In genomic region chr4:125419491-125420255, GRCm38 (mm10) we compare ENCODE assay signal across 10 mouse cellular contexts.
A peak's percentile ranks its signal among the peaks of the same experiment; 100 is the strongest.
DNase-seq lines count a peak whose midpoint lies in the region; ATAC-seq and TF ChIP-seq lines count a peak whose summit lies in the region.
"Had no signal": no experiment of that assay in that cellular context is flagged by ENCODE, and none has a peak within 500 bp of the region (broad histone marks: within the 10 kb centered on the region; RNA-seq: fewer than 3 reads in every experiment).

No protein-coding gene starts in this region.

- no peaks in the 10 kb centered on the region for H3K27me3 ChIP-seq in kidney, embryonic 16.5 days (ENCODE audit: insufficient read depth, low read length)

- H3K4me1 ChIP-seq in kidney, embryonic 16.5 days (ENCODE audit: insufficient read depth, low read length) = no peaks in the 10 kb centered on the region
- H3K4me1 ChIP-seq: heart, embryonic 12.5 days had no signal

- intact Hi-C loops in left cerebral cortex, adult 2 months (cut with DNase I) = no loop called here

- 43% methylated on average over 12 of the region's 12 CpGs for WGBS in kidney, embryonic 16.5 days

- no peak overlapping the region for H3K4me2 ChIP-seq in kidney, embryonic 16.5 days (replicated peaks; ENCODE audit: low read depth, low read length)
- H3K4me2 ChIP-seq: heart, embryonic 12.5 days; neural tube, embryonic 13.5 days had no signal

- H3K9me3 ChIP-seq in kidney, embryonic 16.5 days (ENCODE audit: low read length) = no peaks in the 10 kb centered on the region
- H3K9me3 ChIP-seq: heart, embryonic 12.5 days; neural tube, embryonic 13.5 days had no signal

- no peak overlapping the region for H3K4me3 ChIP-seq in kidney, embryonic 16.5 days (ENCODE audit: low read length)
- no peak overlapping the region for H3K4me3 ChIP-seq in left cerebral cortex, adult 2 months
- H3K4me3 ChIP-seq: heart, embryonic 12.5 days; neural tube, embryonic 13.5 days had no signal

- H3K36me3 ChIP-seq in kidney, embryonic 16.5 days (ENCODE audit: insufficient read depth, low read length) = no peaks in the 10 kb centered on the region
- H3K36me3 ChIP-seq: heart, embryonic 12.5 days; neural tube, embryonic 13.5 days had no signal

- no peak overlapping the region for H3K9ac ChIP-seq in kidney, embryonic 16.5 days (replicated peaks; ENCODE audit: low read length)
- H3K9ac ChIP-seq: heart, embryonic 12.5 days; neural tube, embryonic 13.5 days had no signal

- ATAC-seq in kidney, embryonic 16.5 days (ENCODE audit: low FRiP score, low TSS enrichment) = no peak

- DNase-seq in cerebellum, postnatal 10 days = peak; percentile 48 to 67
- no peak for DNase-seq in cerebellum, adult 9-11 months
- DNase-seq in kidney, adult 8-10 months = peak; percentile 93
- peak; percentile 91 for DNase-seq in ES-CJ7 (ENCODE audit: low read depth, low spot score)
- DNase-seq in kidney, postnatal 25 days = peak; percentile 86 to 92
- no peak for DNase-seq in left cerebral cortex, adult 2 months (ENCODE audit: extremely low spot score in 1 of 2, low spot score in 2 of 2)
- no peak for DNase-seq in spleen, postnatal 14 days (ENCODE audit: low spot score in 2 of 2)

- no peak overlapping the region for H3K27ac ChIP-seq in kidney, embryonic 16.5 days (ENCODE audit: low read length)
- H3K27ac ChIP-seq in left cerebral cortex, adult 2 months = no peak overlapping the region
- H3K27ac ChIP-seq: neural tube, embryonic 13.5 days had no signal

- no peak for TF ChIP-seq CTCF in left cerebral cortex, adult 2 months (IDR thresholded peaks at IDR 0.05)

Comparison
In these comparisons a context has a peak if more than half of its experiments do, and no peak if none do; other contexts are left out.
1. DNase-seq: peak in cerebellum, postnatal 10 days (2 of 2), kidney, adult 8-10 months (2 of 2), ES-CJ7 (single experiment) and kidney, postnatal 25 days (2 of 2); none in cerebellum, adult 9-11 months (single experiment), left cerebral cortex, adult 2 months (0 of 2) and spleen, postnatal 14 days (0 of 2).